Mouse (Mus musculus) heart, adult 11 months (tissue): ENCODE data around the gene Zdhhc13.

Experiments used
- DNase-seq: peaks from one replicate; pipeline ENCODE4 v3.0.0; 2022

Zdhhc13 gene

DNA sequence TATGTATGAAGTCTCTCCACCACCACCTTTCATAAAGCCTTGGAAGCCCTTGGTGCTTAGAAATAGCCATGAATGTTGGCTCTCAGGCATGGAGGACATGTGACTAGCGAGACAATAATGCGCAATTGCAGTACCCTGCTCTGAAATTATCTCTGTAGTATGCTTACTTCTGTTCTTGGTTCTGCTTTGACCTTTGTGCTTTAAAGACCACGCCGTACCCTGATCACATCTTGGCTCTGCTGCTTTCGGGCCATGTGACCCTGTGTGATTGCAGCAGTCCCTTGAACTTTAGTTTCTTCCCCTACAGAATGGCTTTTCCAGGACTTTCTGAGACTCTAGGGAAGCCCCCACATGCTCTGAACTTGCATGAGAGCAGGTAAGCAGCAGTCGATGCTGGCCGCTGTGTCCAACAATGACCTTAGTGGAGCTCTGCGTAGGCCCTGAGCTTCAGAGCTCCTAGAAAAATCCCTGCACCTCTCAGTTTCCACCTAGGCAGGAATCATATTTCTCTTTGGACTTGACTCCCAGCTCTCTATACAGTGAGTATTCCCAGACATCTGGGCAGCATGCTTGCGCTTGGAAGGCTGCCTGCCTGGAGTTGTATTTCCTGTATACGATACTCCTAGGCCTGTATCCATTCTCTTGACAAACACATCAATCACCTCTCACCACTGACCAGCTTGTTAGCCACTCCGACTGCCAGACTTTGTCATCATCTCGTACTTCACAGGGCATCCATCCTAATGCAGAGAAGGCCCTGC lies 56.6 kb downstream of the Zdhhc13 start:
- peak; percentile 93 for DNase-seq

- DNase-seq: peak; percentile 96
These were observed 58.0 kb downstream of the Zdhhc13 start for GRCm38 (mm10) chr7:48846755-48847154.

- peak; percentile 97 for DNase-seq
These were observed 59.2 kb downstream of the Zdhhc13 start, which contains the start of gene Csrp3 for GRCm38 (mm10) chr7:48847820-48848650. Csrp3 (minus strand) TSS chr7:48848033.

DNA sequence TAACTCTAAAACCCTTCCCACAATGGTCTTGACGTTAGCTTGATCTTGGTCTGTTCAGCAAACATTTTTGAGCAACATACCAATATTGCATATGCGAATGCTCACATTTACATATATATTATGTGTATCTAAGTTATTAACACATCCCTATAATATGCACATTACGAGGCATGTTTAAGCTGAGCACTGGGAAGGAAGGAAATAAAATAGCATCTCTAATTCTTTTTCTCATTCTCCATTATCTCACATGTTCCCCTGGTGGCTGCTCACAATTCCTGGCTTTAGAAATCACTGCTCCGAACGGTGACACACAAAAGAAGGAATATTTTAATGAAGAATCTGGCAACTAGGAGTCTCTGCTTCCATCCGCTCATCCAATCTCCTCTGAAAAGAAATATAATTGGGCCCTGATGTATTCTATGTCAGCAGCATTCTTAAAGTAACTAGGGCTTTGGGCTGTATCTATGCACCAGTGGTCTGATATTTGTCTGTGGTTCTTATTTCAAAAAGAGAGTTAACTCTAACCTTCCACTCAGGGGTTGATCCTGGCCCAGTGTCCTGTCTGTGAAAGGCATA lies 62.8 kb downstream of the Zdhhc13 start:
- no peak for DNase-seq

DNA sequence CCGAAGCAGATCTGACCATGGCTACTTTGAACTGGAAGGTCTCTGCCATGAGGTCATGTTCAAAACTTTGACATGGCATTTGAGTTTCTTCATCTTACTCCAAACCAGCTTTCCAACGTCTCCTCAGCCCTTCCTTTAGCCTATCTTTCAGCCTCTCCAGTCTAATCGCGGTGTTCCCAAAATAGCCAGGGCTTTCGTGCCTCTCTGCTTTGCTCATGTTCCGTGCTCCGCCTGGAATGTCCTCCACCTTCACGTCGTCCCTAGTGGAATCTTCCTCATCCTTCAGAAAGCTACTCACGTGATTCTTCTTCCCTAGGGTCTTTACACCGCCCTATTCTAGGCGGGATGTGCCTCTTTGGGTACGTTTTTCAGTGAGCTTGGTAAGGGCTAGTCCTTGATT lies 64.7 kb downstream of the Zdhhc13 start:
- DNase-seq: peak; percentile 92

DNA sequence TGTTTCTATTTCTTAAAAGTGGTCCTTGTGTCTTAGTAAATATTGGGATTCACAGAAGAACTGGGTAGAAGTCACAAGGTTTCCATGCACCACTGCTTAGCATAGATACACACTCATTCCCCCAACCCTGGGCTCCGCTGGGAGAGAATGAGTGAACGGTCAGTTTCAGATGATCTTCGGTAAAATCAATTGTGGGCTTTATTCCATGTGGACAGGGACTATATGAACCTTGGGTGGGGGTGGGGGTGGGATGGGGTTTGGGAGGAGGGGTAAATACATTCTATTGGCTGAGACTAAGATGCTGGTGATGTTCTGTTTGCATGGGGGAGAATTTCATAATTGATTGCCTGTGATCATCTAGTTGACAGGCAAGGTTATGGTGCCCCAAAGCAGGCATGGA lies 66.7 kb downstream of the Zdhhc13 start:
- DNase-seq: peak; percentile 53

- no peak for DNase-seq
These were observed 69.5 kb downstream of the Zdhhc13 start for GRCm38 (mm10) chr7:48858257-48858656.

- peak; percentile 30 for DNase-seq
These were observed 70.6 kb downstream of the Zdhhc13 start for GRCm38 (mm10) chr7:48859362-48859761.

DNA sequence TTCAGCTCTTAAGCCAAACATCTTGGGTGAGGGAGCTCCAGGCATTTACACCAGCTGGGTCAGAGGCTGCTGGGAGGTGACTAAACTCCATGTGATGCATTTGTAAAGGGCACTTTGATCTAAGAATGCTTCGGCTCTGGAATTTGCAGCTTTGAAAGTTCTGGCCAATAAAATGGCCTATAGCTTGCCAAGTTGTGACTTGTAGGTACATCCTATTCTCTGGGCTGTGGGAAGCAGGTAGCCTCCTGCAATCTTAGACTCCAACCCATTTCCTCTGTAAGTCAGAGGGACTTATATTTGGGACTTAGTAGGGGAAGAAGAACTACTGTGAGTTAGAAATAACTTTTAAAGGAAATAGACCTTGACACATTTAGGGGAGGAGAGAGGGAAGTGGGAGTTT lies 72.1 kb downstream of the Zdhhc13 start:
- peak; percentile 65 for DNase-seq

- peak; percentile 53 for DNase-seq
These were observed 73.0 kb downstream of the Zdhhc13 start for GRCm38 (mm10) chr7:48861796-48862195.

GRCm38 (mm10) chr7:48864199-48864598 lies 75.4 kb downstream of the Zdhhc13 start:
- DNase-seq: peak; percentile 66

DNA sequence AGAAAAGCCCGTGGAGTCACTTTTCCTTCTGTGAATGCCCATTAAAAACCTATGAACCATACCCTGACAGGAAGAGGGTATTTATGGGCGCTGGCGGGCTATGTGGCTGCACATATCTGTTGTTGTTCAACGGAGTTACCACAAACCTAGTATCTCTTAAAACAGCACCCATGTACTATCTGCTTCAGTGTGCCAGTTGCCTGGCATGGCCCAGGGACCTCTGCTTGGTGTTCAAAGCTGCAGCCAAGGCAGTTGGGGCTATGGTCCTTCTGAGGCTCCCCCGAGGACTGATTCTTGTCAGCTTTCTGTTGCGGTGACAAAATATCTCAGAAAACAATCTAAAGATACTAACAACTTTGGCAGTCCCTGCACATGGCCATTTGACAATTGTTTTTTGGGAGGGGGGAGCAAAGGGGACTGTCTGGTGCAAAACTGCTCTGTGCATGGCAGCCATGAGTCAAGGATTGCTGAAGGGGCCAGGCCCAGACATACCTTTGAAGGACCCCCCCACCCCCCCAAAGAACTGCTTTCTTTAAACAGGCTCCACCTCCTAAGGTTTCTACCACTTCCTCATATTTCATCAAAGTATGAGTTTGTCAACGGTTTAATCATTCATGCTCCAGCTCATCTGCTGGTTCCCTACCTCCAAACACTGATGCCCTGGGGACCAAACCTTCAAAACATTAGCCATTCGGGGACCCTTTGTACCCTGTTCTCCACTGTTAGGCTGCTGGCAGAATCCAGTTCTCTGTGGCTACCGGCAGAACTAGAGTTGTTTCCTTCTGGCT lies 76.1 kb downstream of the Zdhhc13 start:
- DNase-seq: peak; percentile 65

DNA sequence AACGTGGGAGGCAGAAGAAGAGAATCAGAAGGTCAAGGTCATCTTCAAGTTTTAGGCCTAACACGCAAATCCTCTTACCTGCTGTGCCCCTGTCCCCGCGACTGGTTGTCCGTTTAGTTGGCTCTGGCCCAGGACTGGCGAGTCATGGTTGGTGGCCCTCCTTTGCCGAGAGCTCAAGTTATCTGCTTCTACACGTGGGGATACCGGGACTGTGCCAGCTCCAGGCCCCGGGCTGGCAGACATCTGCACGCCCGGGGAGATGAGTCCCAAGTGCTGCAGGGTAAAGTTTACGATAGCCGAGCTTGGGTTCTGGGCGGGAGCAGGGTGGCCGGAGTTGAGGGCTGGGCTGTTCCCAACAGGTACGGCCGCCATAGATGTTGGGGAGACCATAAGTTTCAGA lies 78.8 kb downstream of the Zdhhc13 start:
- DNase-seq: peak; percentile 92

- no peak for DNase-seq
These were observed 81.3 kb downstream of the Zdhhc13 start for GRCm38 (mm10) chr7:48870144-48870543.

DNA sequence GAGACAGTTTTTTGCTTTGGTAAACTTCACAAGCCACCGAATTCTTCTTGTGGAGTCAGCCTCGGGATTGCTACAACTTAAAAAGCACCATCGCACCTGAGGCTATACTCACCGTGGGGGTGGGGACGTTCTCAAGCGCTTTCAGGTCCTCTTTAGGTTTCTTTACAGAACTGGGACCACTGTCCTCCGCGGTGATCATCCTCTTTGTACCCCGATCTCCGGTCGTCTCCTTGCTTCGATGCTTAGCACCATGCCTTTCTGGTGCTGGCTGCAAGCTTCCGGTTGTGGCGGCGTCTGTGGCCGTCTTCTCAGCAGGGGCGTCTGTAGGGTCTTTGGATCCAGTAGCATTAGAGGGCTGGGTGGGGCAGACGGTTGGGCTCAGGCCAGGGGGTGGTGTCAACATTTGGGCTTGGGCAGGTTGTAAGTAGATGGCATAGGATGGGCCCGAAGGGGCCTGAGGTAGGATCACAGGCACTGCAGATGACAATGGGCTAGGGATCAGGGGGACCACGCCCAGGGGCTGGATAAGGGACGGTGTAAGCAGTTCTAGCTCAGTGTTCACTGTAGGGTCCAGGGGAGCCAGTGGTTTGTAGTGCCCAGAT lies 81.9 kb downstream of the Zdhhc13 start:
- peak; percentile 92 for DNase-seq

DNA sequence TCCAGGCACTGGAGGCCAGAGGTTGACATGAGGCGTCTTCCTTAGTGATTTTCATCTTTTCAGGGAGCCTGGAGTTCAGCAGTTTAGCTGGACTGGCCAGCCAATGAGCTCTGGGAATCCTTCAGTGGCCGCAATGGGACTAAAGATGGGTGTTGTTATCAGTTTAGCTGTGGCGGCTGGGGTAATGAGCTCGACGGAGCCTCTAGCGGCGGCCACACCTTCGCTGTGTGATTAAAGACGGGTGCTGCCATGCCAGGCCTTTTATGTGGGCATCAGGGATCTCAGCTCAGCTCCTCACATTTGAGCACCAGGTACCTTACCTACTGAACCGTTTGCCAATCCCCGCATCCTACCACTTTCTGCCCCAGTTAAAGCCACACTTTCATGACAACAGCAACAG lies 82.5 kb downstream of the Zdhhc13 start:
- no peak for DNase-seq

DNA sequence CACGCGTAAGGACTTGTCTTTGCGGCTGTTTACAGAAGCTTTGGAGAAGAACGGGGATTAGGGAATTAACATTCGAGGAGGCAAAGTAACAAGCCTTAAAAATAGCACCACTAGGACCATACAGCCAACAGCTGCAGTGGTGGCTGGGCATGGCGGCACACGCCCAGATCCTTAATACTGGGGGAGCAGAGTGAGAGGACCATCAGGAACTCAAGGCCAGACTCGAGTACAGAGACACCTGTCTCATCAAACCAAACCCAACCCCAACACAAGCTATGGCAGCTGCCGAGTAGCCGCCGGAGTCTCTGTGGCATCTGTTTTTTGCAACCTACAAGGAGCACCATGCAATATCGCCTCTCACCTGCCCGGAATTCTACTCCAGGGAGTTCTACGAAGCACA lies 86.3 kb downstream of the Zdhhc13 start:
- no peak for DNase-seq

- no peak for DNase-seq
These were observed 87.7 kb downstream of the Zdhhc13 start for GRCm38 (mm10) chr7:48876526-48876925.
